Mouse (Mus musculus) heart, adult 2 months (tissue): ENCODE data around the gene Vps13c. TPM values are rescaled to one million over a fixed set of nuclear protein-coding genes. Genes with fewer than 3 reads are reported as not detected.

Experiments used
- DNase-seq, 2 experiments: peaks; one replicate each; pipeline ENCODE4 v3.0.0; 2021
- H3K27ac ChIP-seq: fragments of 200-600 bp; 2 replicates; pipeline ENCODE4 v1.8.1; 2022
- H3K27me3 ChIP-seq: fragments of 200-500 bp; 2 replicates; pipeline ENCODE4 v1.6.1; 2012; ENCODE audit warnings: mild to moderate bottlenecking, low read length, inconsistent platforms, mixed read lengths; ENCODE audit not compliant: control insufficient read depth, insufficient read depth
- H3K36me3 ChIP-seq: fragments of 200-500 bp; 2 replicates; pipeline ENCODE4 v1.6.1; 2012; ENCODE audit warnings: low read length, inconsistent platforms; ENCODE audit not compliant: control insufficient read depth, insufficient read depth
- H3K4me1 ChIP-seq: fragments of 200-500 bp; 2 replicates; pipeline ENCODE4 v1.6.1; 2011; ENCODE audit warnings: low read length; ENCODE audit not compliant: control insufficient read depth, insufficient read depth
- H3K4me3 ChIP-seq: fragments of 200-600 bp; 2 replicates; pipeline ENCODE4 v1.8.1; 2022
- H3K79me2 ChIP-seq: fragments of 200-500 bp; replicated peaks from 2 replicates; pipeline ENCODE4 v1.6.1; 2012; ENCODE audit warnings: mild to moderate bottlenecking, inconsistent platforms, low read length, moderate library complexity, mixed read lengths; ENCODE audit not compliant: control insufficient read depth, insufficient read depth
- H3K9ac ChIP-seq: fragments of 200-500 bp; 2 replicates; pipeline ENCODE4 v1.6.1; 2012; ENCODE audit warnings: low read depth, mild to moderate bottlenecking, control low read depth, inconsistent platforms, low read length, mixed read lengths
- CTCF ChIP-seq: fragments of 200-600 bp; IDR thresholded peaks from 2 replicates; pipeline ENCODE4 v1.8.1; 2022; ENCODE audit warnings: antibody characterized with exemption, mild to moderate bottlenecking, moderate library complexity
- EP300 ChIP-seq: fragments of 200-500 bp; IDR thresholded peaks from 2 replicates; pipeline ENCODE4 v1.6.1; 2011; ENCODE audit warnings: low read depth, low read length, control low read depth; ENCODE audit not compliant: insufficient read depth
- POLR2A ChIP-seq: fragments of 200-500 bp; IDR thresholded peaks from 2 replicates; pipeline ENCODE4 v1.6.1; 2011; ENCODE audit warnings: mild to moderate bottlenecking, low read depth, low read length, control low read depth; ENCODE audit not compliant: insufficient read depth
- WGBS: fragments of 180-500 bp; shearing (Covaris S2); methylation state at CpG from one replicate; pipeline ENCODE4 v1.1.7; 2018; 5-methylcytosine and 5-hydroxymethylcytosine counted together
- intact Hi-C: fragments of 180-260 bp; cut with DNase I; formaldehyde crosslinking; loops from one replicate; pipeline ENCODE4 v1.15.1; 2025
- polyA plus RNA-seq: library from polyadenylated mRNA; depleted of rRNA; stranded (reverse); fragments of >200 nt; gene quantifications from 2 replicates; pipeline ENCODE4 v1.2.3, GENCODE M21; 2012; rRNA removed
- total RNA-seq, 2 experiments: library from RNA; stranded (reverse); gene quantifications; 2 replicates each; pipeline ENCODE4 v1.2.3; 2021

The Vps13c gene
- total and polyA plus RNA-seq, 3 experiments = 6.5 to 51.1 (median 41.1) TPM

GRCm38 (mm10) chr9:68022311-68023043, 182.3 kb downstream of the Vps13c start:
- Histone ChIP-seq H3K4me3 (no peak overlapping the region), H3K79me2 (no peaks in the 10 kb centered on the region), H3K27ac (no peak overlapping the region), H3K36me3 (no peaks in the 10 kb centered on the region), H3K4me1 (peaks cover 5% of the 10 kb centered on the region), H3K27me3 (no peaks in the 10 kb centered on the region), H3K9ac (no peak overlapping the region)
- TF ChIP-seq EP300 (no peak), CTCF (no peak), POLR2A (no peak)
- intact Hi-C loops = loop anchor here (5.0 kb wide), 1 partner anchor 110 kb away; no protein-coding TSS in a partner anchor
- 62% methylated on average over 9 of the region's 9 CpGs for WGBS
- DNase-seq = peak; percentile 37 to 42

DNA sequence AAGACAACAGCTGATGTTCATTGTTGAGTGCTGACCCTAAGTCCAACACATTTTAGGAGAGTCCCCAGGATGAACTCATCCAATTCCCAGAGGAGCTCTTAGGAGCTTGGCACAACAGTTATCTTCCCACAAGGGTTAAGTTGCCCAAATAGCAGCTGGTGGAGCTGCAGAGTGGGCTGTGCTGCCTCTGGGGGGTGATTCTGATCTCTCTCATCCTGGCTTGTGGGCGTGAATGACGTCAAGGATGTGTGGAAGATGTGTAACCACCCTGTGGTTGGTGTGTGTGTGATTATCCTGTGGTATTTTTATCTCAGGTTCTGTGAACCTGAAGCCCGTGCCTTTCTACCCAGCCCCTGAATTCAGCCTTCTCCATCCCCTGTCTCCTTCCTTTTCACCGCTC, 188.4 kb downstream of the Vps13c start:
- 46% methylated on average over 4 of the region's 4 CpGs for WGBS
- no peaks in the 10 kb centered on the region for H3K36me3 ChIP-seq
- intact Hi-C loops = no loop called here

DNA sequence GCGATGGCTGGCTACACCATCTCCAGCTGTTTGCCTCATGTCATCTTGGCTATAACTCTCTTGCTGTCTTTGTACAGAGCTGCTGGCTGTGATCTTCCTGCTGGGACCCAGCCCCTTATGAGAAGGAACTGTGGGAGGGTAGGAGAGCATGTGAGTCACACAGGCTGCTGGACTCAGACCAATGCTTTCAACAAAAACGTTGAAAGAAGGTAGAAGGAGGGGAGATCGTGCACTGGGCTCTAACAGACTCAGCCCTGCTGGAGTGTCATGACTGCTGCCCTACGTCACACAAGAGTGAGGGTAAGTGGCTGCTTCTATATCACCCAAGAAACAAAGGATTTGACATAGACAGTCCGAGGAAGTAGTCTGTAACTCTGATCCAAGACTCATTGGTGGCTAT, 193.6 kb downstream of the Vps13c start:
- Histone ChIP-seq H3K4me1 (no peaks in the 10 kb centered on the region), H3K9ac (no peak overlapping the region), H3K36me3 (no peaks in the 10 kb centered on the region), H3K79me2 (no peaks in the 10 kb centered on the region), H3K27ac (no peak overlapping the region), H3K27me3 (no peaks in the 10 kb centered on the region), H3K4me3 (no peak overlapping the region)
- DNase-seq = peak in 1 of 2 experiments; percentile 28
- intact Hi-C loops = no loop called here
- no peak for TF ChIP-seq POLR2A
- TF ChIP-seq CTCF = no peak
- no peak for TF ChIP-seq EP300
- 59% methylated on average over 5 of the region's 5 CpGs for WGBS

More for the DNA sequence above, 188.4 kb downstream of the Vps13c start:
- Histone ChIP-seq H3K4me1 (no peaks in the 10 kb centered on the region), H3K27me3 (no peaks in the 10 kb centered on the region), H3K4me3 (no peak overlapping the region), H3K27ac (no peak overlapping the region), H3K79me2 (no peaks in the 10 kb centered on the region), H3K9ac (no peak overlapping the region)
- no peak for TF ChIP-seq CTCF
- no peak for TF ChIP-seq EP300
- no peak for TF ChIP-seq POLR2A
- DNase-seq = no peak

Other genes with a start within 250 kb of the Vps13c start
- 1 to 10 TPM in 1 of 2 experiments, under 1 TPM in 1; 0.73 to 1.5 TPM for gene C2cd4b, start 81.0 kb upstream of the Vps13c start, total RNA-seq
- gene C2cd4b, start 81.0 kb upstream of the Vps13c start, polyA plus RNA-seq = 0.53 and 1.0 TPM in 2 replicates
- gene C2cd4a, start 8.1 kb upstream of the Vps13c start, total RNA-seq = not detected
- gene C2cd4a, start 8.1 kb upstream of the Vps13c start, polyA plus RNA-seq = 0.08 TPM in 1 of 2 replicates, not detected in the other